Mouse (Mus musculus): ENCODE measurements around the gene Cd9.

The Cd9 gene

GRCm38 (mm10) chr6:125473939-125474338 is 20.7 kb downstream of the Cd9 start:
- no peak for DNase-seq (ENCODE audit: low spot score)

DNA sequence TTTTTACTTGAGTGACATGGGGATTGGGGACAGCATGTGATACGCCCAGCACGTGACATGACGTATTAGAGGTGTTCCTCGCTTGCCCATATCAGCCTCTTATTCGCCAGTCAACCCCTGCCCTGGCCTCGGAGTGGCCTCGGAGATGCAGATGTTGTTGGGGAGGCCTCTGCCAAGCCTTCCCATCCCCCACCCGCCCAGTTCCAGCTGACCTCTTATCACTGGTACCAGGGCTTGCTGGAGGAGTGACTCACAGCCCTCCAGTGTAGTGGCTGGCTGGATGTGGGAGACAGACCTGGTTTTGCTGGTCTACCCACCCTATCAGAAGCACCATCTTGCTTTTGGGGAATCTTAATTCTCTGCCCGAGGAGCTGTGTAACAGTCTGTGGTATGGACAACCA is 21.3 kb downstream of the Cd9 start:
- no peak for DNase-seq (ENCODE audit: low spot score)

DNA sequence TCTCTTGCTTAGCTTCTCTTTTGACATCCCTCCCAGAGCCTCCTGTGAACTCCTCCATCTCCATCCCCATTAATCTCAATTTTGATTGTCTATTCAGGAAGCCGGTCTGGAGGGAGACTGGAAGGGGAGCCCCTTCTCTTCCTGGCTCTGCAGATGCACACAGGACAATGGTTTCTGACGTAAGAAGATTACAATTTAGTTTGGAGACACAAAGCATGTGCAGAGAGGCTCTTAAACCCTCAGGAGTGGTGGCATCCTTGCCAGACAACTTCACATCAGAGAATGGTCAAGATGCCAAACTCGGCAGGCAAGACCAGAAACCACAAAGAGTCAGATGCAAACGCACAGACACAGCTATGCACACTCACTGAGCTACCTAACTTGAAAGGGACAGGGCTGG is 22.7 kb downstream of the Cd9 start:
- no peak for DNase-seq (ENCODE audit: low spot score)

- no peak for DNase-seq (ENCODE audit: low spot score)
These were observed 23.3 kb downstream of the Cd9 start for GRCm38 (mm10) chr6:125471326-125471725.

- DNase-seq (ENCODE audit: low spot score), result no peak
These were observed 24.0 kb downstream of the Cd9 start for GRCm38 (mm10) chr6:125470616-125471015.

GRCm38 (mm10) chr6:125469222-125469621 is 25.4 kb downstream of the Cd9 start:
- no peak for DNase-seq (ENCODE audit: low spot score)

DNA sequence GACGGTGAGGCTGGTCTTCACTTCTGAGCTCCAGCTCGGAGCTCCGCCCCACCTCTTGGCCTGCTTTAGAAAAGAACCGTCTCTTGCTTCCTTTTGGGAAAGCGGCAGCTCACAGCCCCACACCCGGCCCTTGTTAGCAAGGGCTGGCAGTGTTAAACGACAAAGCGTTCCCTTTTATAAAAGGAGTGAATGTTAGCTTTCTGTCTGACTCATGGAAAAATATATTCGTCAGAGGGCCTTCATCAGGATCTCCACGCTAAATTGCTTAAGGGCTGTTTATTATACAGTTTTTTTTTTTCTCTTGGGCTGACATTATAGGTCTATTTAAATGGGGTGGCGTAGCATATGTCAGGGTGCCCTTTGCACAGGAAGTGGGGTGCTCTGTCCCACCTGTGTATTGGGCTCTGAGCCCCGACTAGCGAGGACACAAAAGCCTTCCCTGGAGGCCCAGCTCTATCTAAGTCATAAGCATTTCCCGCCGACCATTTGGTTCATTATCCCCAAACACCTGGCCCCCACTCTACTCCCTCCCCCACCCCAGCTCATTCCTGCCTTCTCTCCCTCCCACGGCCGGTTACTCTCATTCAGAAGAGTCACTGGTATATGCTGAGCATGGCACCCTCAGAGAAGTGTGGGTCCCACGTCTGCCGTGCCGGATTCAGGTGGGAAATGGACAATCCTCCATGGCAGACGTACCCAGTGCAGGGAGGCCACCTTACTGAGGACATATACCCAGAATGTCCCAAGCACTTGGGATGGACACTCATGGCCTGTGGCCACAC is 26.2 kb downstream of the Cd9 start:
- no peak for DNase-seq (ENCODE audit: low spot score)

GRCm38 (mm10) chr6:125467301-125467715 is 27.3 kb downstream of the Cd9 start:
- no peak for DNase-seq (ENCODE audit: low spot score)

GRCm38 (mm10) chr6:125462312-125462711 is 32.3 kb downstream of the Cd9 start:
- DNase-seq (ENCODE audit: low spot score), result no peak

GRCm38 (mm10) chr6:125461788-125462187 is 32.8 kb downstream of the Cd9 start:
- DNase-seq (ENCODE audit: low spot score), result no peak

DNA sequence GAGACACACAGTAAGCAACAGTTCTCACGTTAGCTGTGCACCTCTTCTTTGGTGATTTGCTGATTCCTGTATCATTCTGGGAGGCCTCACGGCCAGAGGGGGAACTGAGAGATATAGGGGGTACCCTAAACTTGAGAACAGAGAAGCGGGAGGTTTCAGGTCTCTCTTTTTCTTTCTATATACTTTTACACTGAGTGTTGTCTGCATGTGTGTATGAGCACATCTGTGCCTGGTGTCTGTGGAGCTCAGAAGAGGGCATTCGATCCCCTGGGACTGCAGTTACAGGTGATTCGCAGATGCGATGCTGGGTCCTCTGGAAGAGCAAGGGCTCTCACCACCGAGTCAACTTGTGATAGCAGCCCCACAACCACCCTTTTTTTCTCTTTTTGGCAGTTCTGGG is 33.3 kb downstream of the Cd9 start:
- no peak for DNase-seq (ENCODE audit: low spot score)

DNA sequence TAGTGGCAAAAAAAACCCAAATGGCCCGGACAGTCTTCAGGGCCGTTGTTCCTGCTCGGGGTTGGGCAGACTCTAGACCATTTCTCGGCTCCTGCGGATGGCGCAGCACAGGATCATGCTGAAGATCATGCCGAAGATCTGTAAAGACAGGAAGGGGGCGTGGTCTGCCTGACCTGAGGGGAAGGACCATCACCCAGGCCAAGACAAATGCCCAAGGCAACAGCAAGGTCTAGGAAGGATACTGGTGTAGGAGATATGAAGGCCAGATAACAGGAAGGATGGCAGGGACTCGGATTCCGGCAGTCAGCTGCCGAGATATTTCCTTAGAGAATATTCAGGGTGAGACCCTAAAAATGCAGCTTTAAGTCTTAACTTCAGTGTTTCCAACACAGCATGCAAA is 34.0 kb downstream of the Cd9 start:
- no peak for DNase-seq (ENCODE audit: low spot score)

GRCm38 (mm10) chr6:125459903-125460302 is 34.7 kb downstream of the Cd9 start:
- no peak for DNase-seq (ENCODE audit: low spot score)

GRCm38 (mm10) chr6:125455806-125456520 is 38.6 kb downstream of the Cd9 start:
- DNase-seq (ENCODE audit: low spot score), result no peak

- DNase-seq (ENCODE audit: low spot score), result no peak
These were observed 39.9 kb downstream of the Cd9 start for GRCm38 (mm10) chr6:125454731-125455130.

- no peak for DNase-seq (ENCODE audit: low spot score)
These were observed 40.3 kb downstream of the Cd9 start for GRCm38 (mm10) chr6:125454299-125454698.

GRCm38 (mm10) chr6:125447660-125448059 is 46.9 kb downstream of the Cd9 start:
- DNase-seq (ENCODE audit: low spot score), result no peak

GRCm38 (mm10) chr6:125447205-125447604 is 47.4 kb downstream of the Cd9 start:
- no peak for DNase-seq (ENCODE audit: low spot score)

DNA sequence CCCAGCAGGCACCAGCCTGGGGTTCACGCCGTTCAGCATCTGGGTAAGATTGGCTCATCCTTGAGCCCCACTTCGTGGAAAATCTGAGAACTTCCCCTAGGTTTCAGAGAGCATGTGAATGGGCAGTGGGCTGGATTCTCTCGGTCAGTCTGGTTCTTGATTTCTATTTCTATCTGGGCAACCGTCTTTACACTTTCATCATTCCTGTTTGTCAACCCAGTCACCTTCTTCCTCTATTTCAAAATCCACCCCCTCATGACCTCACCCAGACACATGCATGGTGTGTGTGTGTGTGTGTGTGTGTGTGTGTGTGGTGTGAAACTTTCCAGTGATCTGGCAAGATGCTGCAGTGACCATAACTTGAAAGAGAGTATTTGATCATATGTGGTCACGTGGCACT is 49.2 kb downstream of the Cd9 start:
- DNase-seq (ENCODE audit: low spot score), result no peak

GRCm38 (mm10) chr6:125442591-125442990 is 52.0 kb downstream of the Cd9 start:
- no peak for DNase-seq (ENCODE audit: low spot score)

GRCm38 (mm10) chr6:125436753-125437152 is 57.8 kb downstream of the Cd9 start:
- DNase-seq (ENCODE audit: low spot score), result no peak

GRCm38 (mm10) chr6:125434735-125435518 is 59.7 kb downstream of the Cd9 start:
- DNase-seq (ENCODE audit: low spot score), result no peak

All from urinary bladder, postnatal 14 days (tissue).